Mouse (Mus musculus): ENCODE data around the gene Tmem156. TPM values are rescaled to one million over a fixed set of nuclear protein-coding genes. Genes with fewer than 3 reads are reported as not detected.

Gene Tmem156
- polyA plus RNA-seq, 1 experiment from 2014 or later: 1.2 TPM

GRCm38 (mm10) chr5:65073247-65073646, 18.7 kb downstream of the Tmem156 start:
- no peak overlapping the region for H3K9ac ChIP-seq
- H3K4me3 ChIP-seq: no peak overlapping the region
- ATAC-seq (ENCODE audit: insufficient number of reproducible peaks, low FRiP score, low TSS enrichment, low read depth): no peak
- H3K9me3 ChIP-seq: no peaks in the 10 kb centered on the region
- H3K27me3 ChIP-seq: peaks cover 3% of the 10 kb centered on the region; the same call in 1 of the 2 replicates
- 0 out of 2 replicates have a peak, but pooled peaks cover 6% of the 10 kb centered on the region for H3K4me1 ChIP-seq
- no peak overlapping the region for H3K4me2 ChIP-seq
- no peak overlapping the region for H3K27ac ChIP-seq
- H3K36me3 ChIP-seq: no peaks in the 10 kb centered on the region
- 74% methylated on average over 4 of the region's 4 CpGs for whole genome bisulfite sequencing

- Histone ChIP-seq H3K4me3 (no peak overlapping the region), H3K4me1 (0 out of 2 replicates have a peak, but pooled peaks cover 3% of the 10 kb centered on the region), H3K27ac (no peak overlapping the region), H3K36me3 (no peaks in the 10 kb centered on the region), H3K9ac (no peak overlapping the region), H3K4me2 (no peak overlapping the region), H3K27me3 (peaks cover 3% of the 10 kb centered on the region; the same call in 1 of the 2 replicates), H3K9me3 (no peaks in the 10 kb centered on the region)
- WGBS: 36% methylated on average over 6 of the region's 6 CpGs
- no peak for ATAC-seq (ENCODE audit: insufficient number of reproducible peaks, low FRiP score, low TSS enrichment, low read depth)
Observed at GRCm38 (mm10) chr5:65071689-65072118, 20.2 kb downstream of the Tmem156 start.

- H3K4me3 ChIP-seq: no peak overlapping the region
- 0 out of 2 replicates have a peak, but pooled peaks cover 3% of the 10 kb centered on the region for H3K4me1 ChIP-seq
- WGBS: 34% methylated on average over 11 of the region's 11 CpGs
- no peaks in the 10 kb centered on the region for H3K36me3 ChIP-seq
- H3K9me3 ChIP-seq: no peaks in the 10 kb centered on the region
- no peak overlapping the region for H3K4me2 ChIP-seq
- no peak overlapping the region for H3K9ac ChIP-seq
- no peak overlapping the region for H3K27ac ChIP-seq
- H3K27me3 ChIP-seq: peaks cover 3% of the 10 kb centered on the region; the same call in 1 of the 2 replicates
- no peak for ATAC-seq (ENCODE audit: insufficient number of reproducible peaks, low FRiP score, low TSS enrichment, low read depth)
Observed at GRCm38 (mm10) chr5:65069872-65070271, 22.1 kb downstream of the Tmem156 start.

- Histone ChIP-seq H3K36me3 (no peaks in the 10 kb centered on the region), H3K9ac (no peak overlapping the region), H3K4me3 (no peak overlapping the region), H3K27ac (no peak overlapping the region), H3K4me2 (no peak overlapping the region), H3K4me1 (0 out of 2 replicates have a peak, but pooled peaks cover 3% of the 10 kb centered on the region), H3K9me3 (no peaks in the 10 kb centered on the region), H3K27me3 (peaks cover 3% of the 10 kb centered on the region; the same call in 1 of the 2 replicates)
- 33% methylated on average over 6 of the region's 6 CpGs for WGBS
- no peak for ATAC-seq (ENCODE audit: insufficient number of reproducible peaks, low FRiP score, low TSS enrichment, low read depth)
Observed at GRCm38 (mm10) chr5:65068166-65068565, 23.8 kb downstream of the Tmem156 start.

- Histone ChIP-seq H3K27ac (no peak overlapping the region), H3K9ac (no peak overlapping the region), H3K4me1 (no peaks in the 10 kb centered on the region), H3K27me3 (no peaks in the 10 kb centered on the region), H3K36me3 (no peaks in the 10 kb centered on the region), H3K9me3 (no peaks in the 10 kb centered on the region), H3K4me3 (no peak overlapping the region), H3K4me2 (no peak overlapping the region)
- WGBS: 90% methylated on average over 2 of the region's 2 CpGs
- ATAC-seq (ENCODE audit: insufficient number of reproducible peaks, low FRiP score, low TSS enrichment, low read depth): no peak
Observed at GRCm38 (mm10) chr5:65063266-65063665, 28.7 kb downstream of the Tmem156 start.

- Histone ChIP-seq H3K9me3 (no peaks in the 10 kb centered on the region), H3K9ac (no peak overlapping the region), H3K27me3 (no peaks in the 10 kb centered on the region), H3K36me3 (no peaks in the 10 kb centered on the region), H3K4me2 (no peak overlapping the region), H3K4me3 (no peak overlapping the region), H3K4me1 (no peaks in the 10 kb centered on the region), H3K27ac (no peak overlapping the region)
- ATAC-seq (ENCODE audit: insufficient number of reproducible peaks, low FRiP score, low TSS enrichment, low read depth): no peak
- WGBS: 95% methylated on average over 4 of the region's 4 CpGs
Observed at GRCm38 (mm10) chr5:65062236-65062635, 29.7 kb downstream of the Tmem156 start.

- no peaks in the 10 kb centered on the region for H3K9me3 ChIP-seq
- H3K4me1 ChIP-seq: no peaks in the 10 kb centered on the region
- no peak overlapping the region for H3K9ac ChIP-seq
- no peaks in the 10 kb centered on the region for H3K36me3 ChIP-seq
- 64% methylated on average over 2 of the region's 2 CpGs for WGBS
- no peaks in the 10 kb centered on the region for H3K27me3 ChIP-seq
- no peak overlapping the region for H3K27ac ChIP-seq
- no peak overlapping the region for H3K4me2 ChIP-seq
- no peak for ATAC-seq (ENCODE audit: insufficient number of reproducible peaks, low FRiP score, low TSS enrichment, low read depth)
- no peak overlapping the region for H3K4me3 ChIP-seq
Observed at GRCm38 (mm10) chr5:65059806-65060205, 32.1 kb downstream of the Tmem156 start.

- no peak overlapping the region for H3K27ac ChIP-seq
- WGBS: 96% methylated on average over 6 of the region's 6 CpGs
- no peaks in the 10 kb centered on the region for H3K4me1 ChIP-seq
Observed at GRCm38 (mm10) chr5:65057596-65057995, 34.3 kb downstream of the Tmem156 start.

GRCm38 (mm10) chr5:65051513-65051912, 40.4 kb downstream of the Tmem156 start:
- no peak for ATAC-seq (ENCODE audit: insufficient number of reproducible peaks, low FRiP score, low TSS enrichment, low read depth)
- Histone ChIP-seq H3K4me1 (no peaks in the 10 kb centered on the region), H3K4me3 (no peak overlapping the region), H3K36me3 (no peaks in the 10 kb centered on the region), H3K4me2 (no peak overlapping the region), H3K27me3 (no peaks in the 10 kb centered on the region), H3K27ac (no peak overlapping the region), H3K9ac (no peak overlapping the region), H3K9me3 (no peaks in the 10 kb centered on the region)
- 78% methylated on average over 3 of the region's 3 CpGs for WGBS

More at GRCm38 (mm10) chr5:65057596-65057995, 34.3 kb downstream of the Tmem156 start:
- no peak for ATAC-seq (ENCODE audit: insufficient number of reproducible peaks, low FRiP score, low TSS enrichment, low read depth)
- no peaks in the 10 kb centered on the region for H3K36me3 ChIP-seq
- no peaks in the 10 kb centered on the region for H3K27me3 ChIP-seq
- no peak overlapping the region for H3K9ac ChIP-seq
- no peak overlapping the region for H3K4me3 ChIP-seq
- H3K4me2 ChIP-seq: no peak overlapping the region
- no peaks in the 10 kb centered on the region for H3K9me3 ChIP-seq

GRCm38 (mm10) chr5:65049880-65050279, 42.1 kb downstream of the Tmem156 start:
- Histone ChIP-seq H3K9ac (no peak overlapping the region), H3K36me3 (no peaks in the 10 kb centered on the region), H3K4me1 (no peaks in the 10 kb centered on the region), H3K27me3 (no peaks in the 10 kb centered on the region), H3K9me3 (no peaks in the 10 kb centered on the region), H3K4me2 (no peak overlapping the region), H3K27ac (no peak overlapping the region), H3K4me3 (no peak overlapping the region)
- ATAC-seq (ENCODE audit: insufficient number of reproducible peaks, low FRiP score, low TSS enrichment, low read depth): no peak
- 80% methylated on average over 5 of the region's 5 CpGs for WGBS

GRCm38 (mm10) chr5:65047285-65047855, 44.6 kb downstream of the Tmem156 start:
- WGBS: 74% methylated on average over 12 of the region's 12 CpGs
- Histone ChIP-seq H3K9me3 (no peaks in the 10 kb centered on the region), H3K9ac (no peak overlapping the region), H3K4me3 (no peak overlapping the region), H3K36me3 (peaks cover 1% of the 10 kb centered on the region; the same call in 1 of the 2 replicates), H3K27me3 (no peaks in the 10 kb centered on the region), H3K4me2 (no peak overlapping the region), H3K27ac (no peak overlapping the region), H3K4me1 (no peaks in the 10 kb centered on the region)
- ATAC-seq (ENCODE audit: insufficient number of reproducible peaks, low FRiP score, low TSS enrichment, low read depth): no peak

GRCm38 (mm10) chr5:65046442-65047284, 45.3 kb downstream of the Tmem156 start:
- Histone ChIP-seq H3K9me3 (no peaks in the 10 kb centered on the region), H3K27me3 (no peaks in the 10 kb centered on the region), H3K27ac (no peak overlapping the region), H3K4me2 (no peak overlapping the region), H3K36me3 (peaks cover 8% of the 10 kb centered on the region; the same call in 1 of the 2 replicates), H3K4me3 (no peak overlapping the region), H3K4me1 (no peaks in the 10 kb centered on the region), H3K9ac (no peak overlapping the region)
- ATAC-seq (ENCODE audit: insufficient number of reproducible peaks, low FRiP score, low TSS enrichment, low read depth): no peak
- 53% methylated on average over 12 of the region's 12 CpGs for WGBS

All from limb, embryonic 15.5 days (tissue).